Comparison of ENCODE assay signal across 8 mouse cellular contexts in genomic region chr16:4419546-4420297, GRCm38 (mm10). TPM values are rescaled to one million over a fixed set of nuclear protein-coding genes. Genes with fewer than 3 reads are reported as not detected.
DNase-seq lines count a peak whose midpoint lies in the region; ATAC-seq and TF ChIP-seq lines count a peak whose summit lies in the region.

No protein-coding gene starts in this region.

- peak overlapping the region; percentile 77 for H3K9ac ChIP-seq in kidney, postnatal 0 days (ENCODE audit: low read depth, low read length)
- peak overlapping the region; percentile 69 for H3K9ac ChIP-seq in lung, embryonic 15.5 days

- TF ChIP-seq CTCF in kidney, postnatal 0 days (IDR thresholded peaks at IDR 0.05; ENCODE audit: low read depth): 0 out of 2 replicates have a peak, but pooled peaks have one; percentile 4

- H3K27me3 ChIP-seq in heart, embryonic 10.5 days (ENCODE audit: insufficient read depth, poor library complexity, severe bottlenecking): peaks cover 58% of the 10 kb centered on the region
- no peaks in the 10 kb centered on the region for H3K27me3 ChIP-seq in kidney, postnatal 0 days (ENCODE audit: insufficient read depth, low read length)
- H3K27me3 ChIP-seq in lung, embryonic 15.5 days: peaks cover 19% of the 10 kb centered on the region; the same call in 1 of the 2 replicates

- WGBS in heart, embryonic 10.5 days: under 1% methylated on average over 85 of the region's 85 CpGs
- WGBS in kidney, postnatal 0 days: under 1% methylated on average over 72 of the region's 85 CpGs
- WGBS in lung, embryonic 15.5 days: under 1% methylated on average over 85 of the region's 85 CpGs

- H3K4me3 ChIP-seq in heart, embryonic 10.5 days: peak overlapping the region; percentile 87
- peak overlapping the region; percentile 75 for H3K4me3 ChIP-seq in kidney, postnatal 0 days (replicated peaks; ENCODE audit: low read depth, low read length)
- H3K4me3 ChIP-seq in lung, embryonic 15.5 days: peak overlapping the region; percentile 72

- DNase-seq in CD4-positive, CD25-positive, alpha-beta regulatory T cell, adult 2 months (ENCODE audit: low read depth, low spot score): peak; percentile 50
- DNase-seq in R1 (ENCODE audit: low read depth, low spot score): peak; percentile 72
- DNase-seq in heart, embryonic 10.5 days (ENCODE audit: low spot score): peak; percentile 82
- DNase-seq in kidney, postnatal 0 days (ENCODE audit: low spot score): peak; percentile 45
- DNase-seq in ovary, postnatal 14 days (ENCODE audit: low spot score): peak; percentile 54
- DNase-seq in c-Kit-positive CD71-positive TER-119-positive erythroid progenitor cells, embryonic 14.5 days (ENCODE audit: low spot score): no peak

- no peaks in the 10 kb centered on the region for H3K36me3 ChIP-seq in heart, embryonic 10.5 days
- no peaks in the 10 kb centered on the region for H3K36me3 ChIP-seq in kidney, postnatal 0 days (ENCODE audit: insufficient read depth, low read length)
- no peaks in the 10 kb centered on the region for H3K36me3 ChIP-seq in lung, embryonic 15.5 days

- H3K27ac ChIP-seq in heart, embryonic 10.5 days: peak overlapping the region; percentile 86
- peak overlapping the region; percentile 85 for H3K27ac ChIP-seq in kidney, postnatal 0 days
- H3K27ac ChIP-seq in lung, embryonic 15.5 days: peak overlapping the region; percentile 60

- no peaks in the 10 kb centered on the region for H3K9me3 ChIP-seq in heart, embryonic 10.5 days
- H3K9me3 ChIP-seq in kidney, postnatal 0 days (replicated peaks; ENCODE audit: low read length): no peaks in the 10 kb centered on the region
- no peaks in the 10 kb centered on the region for H3K9me3 ChIP-seq in lung, embryonic 15.5 days

- H3K4me1 ChIP-seq in heart, embryonic 10.5 days: peaks cover 27% of the 10 kb centered on the region
- H3K4me1 ChIP-seq in kidney, postnatal 0 days (replicated peaks; ENCODE audit: insufficient read depth, low read length): peaks cover 5% of the 10 kb centered on the region
- peaks cover 18% of the 10 kb centered on the region for H3K4me1 ChIP-seq in lung, embryonic 15.5 days

- peak overlapping the region; percentile 94 for H3K4me2 ChIP-seq in kidney, postnatal 0 days (ENCODE audit: low read length)
- H3K4me2 ChIP-seq in lung, embryonic 15.5 days: peak overlapping the region; percentile 99

- peak; percentile 26 for ATAC-seq in common myeloid progenitor, adult 5-6 weeks (replicated peaks; ENCODE audit: low read depth, poor library complexity, severe bottlenecking)
- ATAC-seq in kidney, postnatal 0 days (replicated peaks; ENCODE audit: low FRiP score, low read depth): peak; percentile 80
- ATAC-seq in lung, embryonic 15.5 days (ENCODE audit: borderline replicate concordance, extremely low read depth, low FRiP score, low TSS enrichment): peak; percentile 72

RNA-seq across cellular contexts. Expression of gene Adcy9, which starts 0.6 kb away (rescaled TPM):
- total RNA-seq in common myeloid progenitor, adult 5-6 weeks (2017): 7.0 and 11.6 TPM in 2 replicates
- polyA plus RNA-seq in heart, embryonic 10.5 days (2016; fragmentation: Nextera tagmentation; extraction: Ambion mirVana): 0.30 and 0.55 TPM in 2 replicates
- polyA plus RNA-seq in kidney, postnatal 0 days (2015; fragmentation: Nextera tagmentation; extraction: Ambion mirVana): 1.1 and 1.3 TPM in 2 replicates
- polyA plus RNA-seq in lung, embryonic 15.5 days (2015; fragmentation: Nextera tagmentation; extraction: Ambion mirVana): 1.2 and 1.5 TPM in 2 replicates

Comparison
In these comparisons a context has a peak if more than half of its experiments do, and no peak if none do; other contexts are left out.
1. ATAC-seq: peak in every context shown above with its lines; median percentile 80 in kidney, postnatal 0 days; 72 in lung, embryonic 15.5 days; 26 in common myeloid progenitor, adult 5-6 weeks.